Mouse (Mus musculus): ENCODE measurements around the gene Sbf2.
A peak's percentile ranks its signal among the peaks of the same experiment; 100 is the strongest.

DNA sequence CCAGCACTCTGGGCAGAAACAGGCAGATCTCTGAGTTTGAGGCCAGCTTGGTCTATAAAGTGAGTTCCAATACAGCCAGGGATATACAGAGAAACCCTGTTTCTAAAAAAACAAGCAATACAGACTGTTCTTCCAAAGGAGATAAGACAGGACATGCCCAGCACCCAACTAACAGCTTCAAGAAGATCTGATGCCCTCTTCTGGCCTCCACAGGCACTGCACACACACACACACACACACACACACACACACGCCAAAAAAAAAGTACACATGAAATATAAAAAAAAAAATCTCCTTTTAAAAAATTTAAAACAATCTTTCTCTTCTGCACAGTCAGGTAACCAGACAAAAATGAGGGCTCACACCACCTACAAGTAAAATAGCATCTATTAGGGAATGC lies 7.8 kb downstream of the Sbf2 start:
- no peak for TF ChIP-seq ZKSCAN1 (IDR thresholded peaks at IDR 0.05; ENCODE audit: low read depth, low read length)
- no peak for TF ChIP-seq EP300 (IDR thresholded peaks at IDR 0.05; ENCODE audit: low read depth in 1 of 2, low read length in 2 of 2)
- TF ChIP-seq TCF12 (IDR thresholded peaks at IDR 0.05; ENCODE audit: low read depth, low read length): no peak
- no peak for TF ChIP-seq HCFC1 (IDR thresholded peaks at IDR 0.05; ENCODE audit: low read depth, low read length)
- peak in 1 of 3 experiments; percentile 14; a peak in 2 of 6 replicates for TF ChIP-seq CTCF (IDR thresholded peaks at IDR 0.05 in 2 of 3, conservative IDR thresholded peaks at IDR 0.05 in 1 of 3; ENCODE audit: control insufficient read depth in 1 of 3, insufficient read depth in 1 of 3, low read depth in 2 of 3, low read length in 3 of 3, poor library complexity in 1 of 3, severe bottlenecking in 1 of 3)
- TF ChIP-seq CHD1 (IDR thresholded peaks at IDR 0.05; ENCODE audit: low read depth, low read length): no peak
- TF ChIP-seq UBTF (IDR thresholded peaks at IDR 0.05; ENCODE audit: borderline replicate concordance, insufficient read depth, low read depth, low read length): no peak
- TF ChIP-seq MYC (IDR thresholded peaks at IDR 0.05; ENCODE audit: low read depth, low read length): no peak
- TF ChIP-seq MAX (IDR thresholded peaks at IDR 0.05; ENCODE audit: low read length): no peak
- no peak for TF ChIP-seq ZC3H11A (IDR thresholded peaks at IDR 0.05; ENCODE audit: low read depth, low read length)
- no peak for TF ChIP-seq ZNF384 (IDR thresholded peaks at IDR 0.05; ENCODE audit: low read depth, low read length)
- TF ChIP-seq POLR2A (IDR thresholded peaks at IDR 0.05; ENCODE audit: control insufficient read depth in 1 of 2, insufficient read depth in 1 of 2, low read depth in 1 of 2, low read length in 2 of 2, poor library complexity in 1 of 2): no peak
